Mouse (Mus musculus): ENCODE data around the gene Zbtb6. TPM values are rescaled to one million over a fixed set of nuclear protein-coding genes. Genes with fewer than 3 reads are reported as not detected.

Gene Zbtb6
- polyA plus RNA-seq (2017; shearing (Covaris generic)), result 7.4 TPM

GRCm38 (mm10) chr2:37442611-37443591 is at the start of gene Zbtb6, which contains the start of the genes Zbtb26 and Rabgap1:
Gene Zbtb6, minus strand, starts transcription at chr2:37443171.
Gene Zbtb26, minus strand, starts transcription at chr2:37443135.
Gene Rabgap1, plus strand, starts transcription at chr2:37443279.

GRCm38 (mm10) chr2:37422306-37423304 is 20.4 kb downstream of the Zbtb6 start, which contains the start of gene Rc3h2:
Gene Rc3h2, minus strand, starts transcription at chr2:37422903.

Other genes with a start within 250 kb of the Zbtb6 start
- not detected for gene Olfr366, start 231.6 kb downstream of the Zbtb6 start, polyA plus RNA-seq (2017; shearing (Covaris generic))
- gene Olfr368, start 116.7 kb downstream of the Zbtb6 start, polyA plus RNA-seq (2017; shearing (Covaris generic)), result not detected
- gene Pdcl, start 83.8 kb downstream of the Zbtb6 start, polyA plus RNA-seq (2017; shearing (Covaris generic)), result 37.6 TPM
- 28.2 TPM for gene Rc3h2, start 20.3 kb downstream of the Zbtb6 start, polyA plus RNA-seq (2017; shearing (Covaris generic))
- gene Zbtb26, start within 50 bp of the Zbtb6 start, polyA plus RNA-seq (2017; shearing (Covaris generic)), result 8.1 TPM
- 90.5 TPM for gene Rabgap1, start 108 bp upstream of the Zbtb6 start, polyA plus RNA-seq (2017; shearing (Covaris generic))
- 1.3 TPM for gene Gpr21, start 73.2 kb upstream of the Zbtb6 start, polyA plus RNA-seq (2017; shearing (Covaris generic))